Mouse (Mus musculus) activated CD4-positive, CD25-positive, alpha-beta regulatory T cell, adult 4 months (primary cell): ENCODE measurements around the gene Urah. TPM values are rescaled to one million over a fixed set of nuclear protein-coding genes. Genes with fewer than 3 reads are reported as not detected.

Source experiments
- ATAC-seq: one replicate; pipeline ENCODE4 v1.8.0; 2017
- polyA plus RNA-seq, 2 experiments: library from polyadenylated mRNA; unstranded; fragments of 100-300 nt; shearing (Covaris generic); gene quantifications; one replicate each; pipeline ENCODE4 v1.2.1; 2017

The Urah gene
- not detected for polyA plus RNA-seq

- ATAC-seq: no peak
These were observed at the start of gene Urah for GRCm38 (mm10) chr7:140834968-140835757. TSS of gene Urah (plus strand) at chr7:140835018.

GRCm38 (mm10) chr7:140787406-140788052, 47.3 kb upstream of the Urah start, which contains the start of gene Syce1:
TSS of gene Syce1 (minus strand) at chr7:140787852.
- ATAC-seq: no peak

- ATAC-seq: no peak
These were observed 46.8 kb upstream of the Urah start for GRCm38 (mm10) chr7:140788053-140788435.

- ATAC-seq: no peak
These were observed 41.3 kb upstream of the Urah start for GRCm38 (mm10) chr7:140793541-140793940.

GRCm38 (mm10) chr7:140797619-140798018, 37.2 kb upstream of the Urah start:
- no peak for ATAC-seq

GRCm38 (mm10) chr7:140798212-140798611, 36.6 kb upstream of the Urah start:
- no peak for ATAC-seq

GRCm38 (mm10) chr7:140802629-140803028, 32.2 kb upstream of the Urah start:
- no peak for ATAC-seq

- no peak for ATAC-seq
These were observed 29.1 kb upstream of the Urah start for GRCm38 (mm10) chr7:140805704-140806103.

GRCm38 (mm10) chr7:140810496-140810895, 24.3 kb upstream of the Urah start:
- no peak for ATAC-seq

GRCm38 (mm10) chr7:140811714-140812113, 23.1 kb upstream of the Urah start:
- ATAC-seq: no peak

- no peak for ATAC-seq
These were observed 22.0 kb upstream of the Urah start for GRCm38 (mm10) chr7:140812850-140813249.

- no peak for ATAC-seq
These were observed 14.6 kb upstream of the Urah start for GRCm38 (mm10) chr7:140820173-140820572.

GRCm38 (mm10) chr7:140821305-140821652, 13.5 kb upstream of the Urah start:
- no peak for ATAC-seq

- ATAC-seq: no peak
These were observed 13.0 kb upstream of the Urah start, which contains the start of gene Zfp941 for GRCm38 (mm10) chr7:140821653-140822329. TSS of gene Zfp941 (minus strand) at chr7:140822178.

- ATAC-seq: no peak
These were observed 12.1 kb upstream of the Urah start for GRCm38 (mm10) chr7:140822731-140823130.

GRCm38 (mm10) chr7:140828171-140828881, 6.5 kb upstream of the Urah start:
- no peak for ATAC-seq

- ATAC-seq: no peak
These were observed 3.4 kb upstream of the Urah start for GRCm38 (mm10) chr7:140831447-140831846.

GRCm38 (mm10) chr7:140833341-140833740, 1.5 kb upstream of the Urah start:
- ATAC-seq: no peak

GRCm38 (mm10) chr7:140835758-140836087, 905 bp downstream of the Urah start:
- no peak for ATAC-seq

- no peak for ATAC-seq
These were observed 1.7 kb downstream of the Urah start for GRCm38 (mm10) chr7:140836243-140837115.

GRCm38 (mm10) chr7:140839556-140839955, 4.7 kb downstream of the Urah start:
- no peak for ATAC-seq
